16 mouse cellular contexts compared by ENCODE assay signal in genomic region chr10:115262261-115262660, GRCm38 (mm10).
"Had no signal": no experiment of that assay in that cellular context is flagged by ENCODE, and none has a peak within 500 bp of the region (broad histone marks: within the 10 kb centered on the region; RNA-seq: fewer than 3 reads in every experiment).

No protein-coding gene starts in this region.

- H3K27me3 ChIP-seq: hindbrain, embryonic 13.5 days; neural tube, embryonic 15.5 days had no signal

- H3K27ac ChIP-seq: hindbrain, embryonic 13.5 days; hindbrain, postnatal 0 days; left cerebral cortex, adult 2 months; limb, embryonic 10.5 days; midbrain, embryonic 10.5 days; neural tube, embryonic 15.5 days had no signal

- H3K36me3 ChIP-seq: hindbrain, embryonic 13.5 days; limb, embryonic 10.5 days; midbrain, embryonic 10.5 days; neural tube, embryonic 15.5 days had no signal

- H3K4me1 ChIP-seq: hindbrain, embryonic 13.5 days; limb, embryonic 10.5 days; midbrain, embryonic 10.5 days; neural tube, embryonic 15.5 days had no signal

- H3K4me3 ChIP-seq: hindbrain, embryonic 13.5 days; left cerebral cortex, adult 2 months; limb, embryonic 10.5 days; midbrain, embryonic 10.5 days; myocyte; neural tube, embryonic 15.5 days had no signal

- H3K9me3 ChIP-seq: hindbrain, embryonic 13.5 days; limb, embryonic 10.5 days; neural tube, embryonic 15.5 days had no signal

- H3K9ac ChIP-seq: hindbrain, embryonic 13.5 days; lung, embryonic 14.5 days; neural tube, embryonic 15.5 days had no signal

- ATAC-seq: hindbrain, postnatal 0 days had no signal

- H3K4me2 ChIP-seq: hindbrain, embryonic 13.5 days; lung, embryonic 14.5 days; neural tube, embryonic 15.5 days had no signal

- DNase-seq: kidney, adult 11 months; kidney, postnatal 14 days; lung, embryonic 14.5 days; lung, postnatal 14 days; midbrain, embryonic 14.5 days; right cerebral cortex, adult 18-20 months; right cerebral cortex, postnatal 25 days; thymus, adult 18-20 months; thymus, postnatal 14 days had no signal
